Mouse (Mus musculus) urinary bladder, postnatal 4 days (tissue): ENCODE results near the gene Tuba1b.
"Not testable (repeated sequence)": the region's sequence is repeated elsewhere in the genome, so short reads cannot be mapped to it uniquely, and the experiment has no call there.

ENCODE experiments used
- DNase-seq, 2 experiments: peaks; one replicate each; pipeline ENCODE4 v3.0.0; 2021 to 2022; ENCODE audit warnings: low spot score in 2 of 2

Gene Tuba1b

DNA sequence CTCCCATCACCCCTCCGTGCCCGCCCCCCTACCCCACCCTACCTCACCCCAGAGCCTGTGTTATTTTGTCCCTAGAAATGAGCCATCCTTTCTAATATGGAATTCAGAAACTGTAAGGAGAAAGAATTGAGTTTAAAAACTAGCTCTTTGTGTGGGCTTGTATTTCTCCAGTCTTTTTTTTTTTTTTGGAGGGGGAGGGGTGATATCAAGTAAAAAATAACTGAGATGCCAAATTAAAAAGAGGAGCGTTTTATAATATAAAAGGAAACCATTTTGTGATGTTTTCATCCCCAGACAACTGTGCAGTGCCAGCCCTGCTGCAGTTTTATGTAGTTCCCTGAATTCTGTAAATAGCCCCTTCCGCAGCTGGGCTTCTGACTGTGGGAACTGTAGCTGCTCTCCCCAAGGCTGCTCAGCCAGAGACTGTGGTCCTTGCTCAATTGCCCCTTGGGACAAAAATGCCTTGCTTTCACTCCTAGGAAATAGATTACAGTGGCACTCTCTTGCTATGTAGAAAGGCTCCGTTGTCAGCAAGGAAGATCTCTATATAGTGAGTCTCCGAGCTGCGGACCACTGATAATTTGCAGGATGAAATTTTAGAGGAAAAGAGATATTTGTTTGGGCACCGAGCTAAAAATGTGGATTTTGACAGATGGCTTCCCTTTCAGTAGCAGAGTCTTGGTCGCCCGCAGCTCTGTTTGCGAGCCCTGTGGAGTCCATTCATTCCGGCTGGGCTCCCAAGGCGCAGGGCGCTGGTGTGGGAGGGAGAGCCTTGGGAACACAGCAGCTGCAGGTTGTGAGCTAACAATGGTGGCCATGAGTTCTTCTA, 20.3 kb upstream of the Tuba1b start:
- DNase-seq: no peak

DNA sequence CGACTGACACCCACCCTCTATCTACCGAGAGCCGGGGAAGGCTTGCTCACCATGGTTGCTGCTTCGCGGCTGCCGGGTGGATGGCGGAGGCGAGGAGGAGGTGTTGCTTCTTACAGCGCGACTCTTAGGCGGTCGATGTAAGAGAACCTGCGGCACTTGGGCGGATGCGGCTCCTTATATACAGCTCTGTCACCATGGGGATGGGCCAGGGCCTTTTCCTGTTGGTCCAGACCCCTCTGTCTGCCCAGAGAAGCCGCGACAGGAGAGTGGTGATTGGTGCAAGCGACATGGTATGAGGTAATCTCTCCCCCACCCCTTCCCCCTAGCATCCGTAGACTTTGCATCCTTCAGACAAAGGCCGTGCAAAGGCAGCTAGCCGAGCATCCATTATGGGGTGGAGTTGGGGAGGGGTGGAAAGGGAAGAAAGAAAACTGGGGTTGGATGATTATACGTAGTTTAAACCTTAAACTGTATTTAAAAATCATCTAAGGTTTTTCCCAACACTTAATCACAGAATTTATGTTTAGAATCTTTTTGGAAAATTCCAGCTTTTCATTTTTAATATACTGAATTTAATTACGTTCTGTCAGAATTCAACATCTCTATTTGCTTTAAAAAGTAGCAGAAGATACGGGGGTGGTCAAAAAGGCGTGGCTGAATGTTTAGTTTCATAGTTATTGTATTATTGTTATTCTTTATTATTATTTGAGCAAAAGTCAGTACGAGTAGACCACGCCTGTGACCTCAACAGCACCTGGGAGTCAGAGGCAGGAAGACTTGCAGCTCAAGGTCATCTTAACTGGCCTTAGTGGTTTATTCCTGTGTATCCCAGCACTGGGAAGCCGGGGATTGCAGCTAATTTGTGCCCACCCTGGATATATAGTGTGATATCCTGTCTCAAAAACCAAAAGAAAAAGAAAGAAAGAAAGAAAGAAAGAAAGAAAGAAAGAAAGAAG, 19.3 kb upstream of the Tuba1b start, which contains the start of the genes Gm49450 and Tuba1a:
TSS of gene Gm49450 (minus strand) at position 151 of the 956 bp plus-strand sequence.
TSS of gene Tuba1a (minus strand) at position 303 of the 956 bp plus-strand sequence.
- peak; percentile 89 to 91 for DNase-seq

DNA sequence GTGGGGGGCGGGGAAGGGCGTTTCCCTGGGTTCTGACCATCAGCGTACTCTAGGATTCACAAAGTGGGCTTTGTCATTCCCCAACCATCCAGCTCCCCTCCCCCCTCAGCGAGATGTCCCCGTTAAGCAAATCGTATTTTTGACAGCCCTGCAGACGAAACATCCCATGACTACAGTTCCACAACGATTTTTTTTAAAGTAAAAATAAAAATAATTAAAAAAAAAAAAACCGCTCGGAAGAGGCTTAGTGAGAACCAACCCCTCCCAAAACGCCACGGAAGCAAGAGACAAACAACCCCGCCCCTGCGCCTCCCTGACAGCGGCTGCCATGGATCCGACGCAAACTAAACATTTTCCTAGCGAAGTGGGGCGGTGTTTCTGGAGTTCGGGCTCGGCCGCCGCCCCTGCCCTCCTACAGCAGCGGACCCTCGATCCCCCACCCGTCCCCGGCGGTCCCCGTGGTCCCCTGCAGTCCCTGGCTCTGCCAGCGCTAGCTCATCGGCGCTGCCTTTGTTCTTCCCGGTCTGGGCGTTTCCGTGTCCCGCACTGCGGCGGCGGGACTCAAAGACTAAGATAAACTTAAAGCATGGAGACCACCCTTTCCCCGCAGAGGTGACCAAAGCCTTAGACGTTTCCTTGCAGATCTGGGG, 18.5 kb upstream of the Tuba1b start:
- DNase-seq: peak; percentile 57 to 65

DNA sequence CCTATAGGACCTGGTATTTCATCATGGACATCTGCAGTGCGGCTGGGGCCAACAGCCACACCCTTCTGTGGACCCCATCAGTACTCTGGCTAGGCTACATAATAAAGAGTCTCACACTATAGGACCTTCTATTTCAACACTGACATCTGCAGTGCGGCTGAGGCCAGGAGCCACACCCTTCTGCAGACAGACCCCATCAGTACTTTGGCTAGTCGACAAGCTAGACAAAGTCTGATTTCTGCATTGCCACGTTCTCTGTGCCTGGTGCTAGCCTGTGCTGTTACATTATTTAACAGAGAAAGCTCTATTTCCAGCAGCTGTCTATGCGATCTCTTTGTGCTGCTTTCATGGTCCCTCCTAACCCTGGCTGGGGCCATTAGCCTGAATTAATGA, 17.7 kb upstream of the Tuba1b start:
- DNase-seq: no peak

DNA sequence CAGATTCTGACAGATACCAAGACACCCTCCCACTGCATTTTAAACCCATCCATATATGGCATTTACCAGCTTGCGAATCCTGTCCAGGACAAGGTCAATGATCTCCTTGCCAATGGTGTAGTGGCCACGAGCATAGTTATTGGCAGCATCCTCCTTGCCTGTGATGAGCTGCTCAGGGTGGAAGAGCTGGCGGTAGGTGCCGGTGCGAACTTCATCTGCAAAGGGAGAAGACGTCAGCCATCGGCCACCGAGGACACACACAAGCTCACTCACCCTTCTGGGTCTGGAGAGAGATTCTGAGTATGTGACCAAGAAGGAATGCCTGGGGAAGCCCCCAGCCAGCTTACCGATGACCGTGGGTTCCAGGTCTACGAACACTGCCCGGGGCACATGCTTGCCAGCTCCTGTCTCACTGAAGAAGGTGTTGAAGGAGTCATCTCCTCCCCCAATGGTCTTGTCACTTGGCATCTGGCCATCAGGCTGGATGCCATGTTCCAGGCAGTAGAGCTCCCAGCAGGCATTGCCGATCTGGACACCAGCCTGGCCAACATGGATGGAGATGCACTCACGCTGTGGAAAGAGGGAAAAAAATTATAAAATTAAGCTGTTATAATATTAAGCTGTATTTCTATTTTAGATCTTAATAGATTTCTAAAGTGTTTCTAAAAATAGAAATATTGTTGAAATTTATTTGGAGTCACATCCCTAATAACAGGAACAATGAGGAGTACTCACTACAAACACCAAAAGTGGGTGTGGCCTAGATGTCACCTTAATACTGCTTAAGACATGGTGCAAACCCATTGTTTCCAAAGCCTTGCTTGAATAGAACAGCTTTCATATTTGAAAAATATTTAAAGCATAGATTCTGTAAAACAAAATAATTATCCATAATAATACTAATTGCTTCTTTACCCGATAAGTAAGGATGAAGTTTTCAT, 17.0 kb upstream of the Tuba1b start:
- DNase-seq: not testable (repeated sequence)

DNA sequence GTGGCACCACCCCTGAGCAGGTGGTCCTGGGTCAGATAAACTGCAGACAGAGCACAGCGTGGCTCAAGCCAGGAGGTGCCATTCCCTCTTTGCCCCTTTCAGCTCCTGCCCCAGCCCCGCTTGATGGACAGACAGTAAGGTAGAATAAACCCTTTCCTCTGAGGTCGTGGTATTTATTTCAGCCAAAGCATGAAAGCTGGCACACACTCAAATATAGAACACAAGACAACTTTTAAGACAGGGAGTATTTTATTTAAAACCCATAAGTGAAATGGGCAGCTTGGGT, 15.2 kb upstream of the Tuba1b start:
- no peak for DNase-seq

DNA sequence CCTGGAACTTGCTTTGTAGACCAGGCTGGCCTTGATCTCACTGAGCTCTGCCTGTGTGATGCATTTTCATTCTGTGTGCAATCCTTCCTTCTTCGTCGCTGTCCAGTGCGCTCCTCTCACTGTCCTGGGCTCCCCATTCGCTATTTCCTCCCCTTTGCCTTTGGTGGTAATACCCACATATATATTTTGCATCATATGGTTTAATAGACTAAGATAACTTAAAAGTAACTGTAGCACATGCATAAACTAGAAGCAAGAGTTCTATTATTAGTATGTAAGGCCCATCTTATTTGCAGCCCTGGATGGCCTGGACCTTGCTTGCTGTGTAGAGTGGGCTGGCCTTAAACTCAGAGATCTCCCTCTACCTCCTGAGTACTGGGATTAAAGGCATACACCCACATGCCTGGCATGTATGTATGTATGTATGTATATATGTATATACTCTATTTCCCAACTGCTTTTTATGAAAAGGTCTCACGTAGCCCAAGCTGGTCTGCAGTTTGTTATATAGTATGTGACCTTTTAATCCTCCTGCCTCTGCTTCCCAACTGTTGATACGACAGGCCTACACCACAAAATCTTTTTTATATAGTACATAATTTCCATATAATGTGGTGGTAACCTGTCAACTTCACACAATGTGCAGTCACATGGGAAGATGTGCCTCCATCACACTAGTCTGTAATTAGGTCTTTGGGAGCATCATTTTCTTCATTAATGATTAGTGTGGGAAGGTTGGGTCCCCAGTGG, 14.7 kb upstream of the Tuba1b start:
- DNase-seq: no peak

DNA sequence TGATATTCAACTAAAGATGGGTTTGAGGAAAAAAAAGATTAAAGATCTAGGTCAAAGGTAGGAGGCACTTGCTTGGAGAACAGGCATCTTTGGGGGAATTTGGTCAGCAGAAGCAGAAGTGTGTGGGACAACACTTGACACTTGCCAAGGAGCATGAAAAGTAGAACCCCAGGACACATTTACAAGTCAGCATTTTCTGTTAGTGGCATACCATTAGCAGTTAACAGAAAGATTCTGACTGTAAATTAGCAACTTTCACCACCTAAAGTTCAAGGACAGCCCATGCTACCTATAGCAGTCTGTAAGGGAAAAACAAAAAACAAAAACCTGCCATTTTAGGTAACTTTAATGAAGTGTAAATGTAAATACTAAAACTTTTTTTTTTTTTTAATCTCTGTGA, 14.0 kb upstream of the Tuba1b start:
- DNase-seq: no peak

DNA sequence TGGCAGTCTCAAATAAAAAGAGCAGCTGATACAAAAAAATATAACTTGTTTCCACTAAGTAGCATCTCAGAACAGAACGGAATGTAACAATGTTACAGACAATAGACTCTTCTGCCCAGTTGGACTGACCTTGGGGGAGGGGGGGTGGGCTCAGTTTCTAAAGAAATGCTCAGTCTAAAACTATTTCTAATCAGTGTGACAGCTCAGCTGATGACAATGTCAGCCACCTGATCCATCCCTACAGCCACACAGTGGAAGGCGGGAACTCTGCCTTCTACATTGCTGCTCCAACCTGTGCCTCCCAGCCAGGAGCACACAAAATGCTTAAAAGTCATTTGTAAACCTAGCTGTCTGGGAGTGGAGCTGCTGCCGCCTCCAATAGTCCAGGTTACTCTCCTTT, 13.5 kb upstream of the Tuba1b start:
- DNase-seq: no peak

DNA sequence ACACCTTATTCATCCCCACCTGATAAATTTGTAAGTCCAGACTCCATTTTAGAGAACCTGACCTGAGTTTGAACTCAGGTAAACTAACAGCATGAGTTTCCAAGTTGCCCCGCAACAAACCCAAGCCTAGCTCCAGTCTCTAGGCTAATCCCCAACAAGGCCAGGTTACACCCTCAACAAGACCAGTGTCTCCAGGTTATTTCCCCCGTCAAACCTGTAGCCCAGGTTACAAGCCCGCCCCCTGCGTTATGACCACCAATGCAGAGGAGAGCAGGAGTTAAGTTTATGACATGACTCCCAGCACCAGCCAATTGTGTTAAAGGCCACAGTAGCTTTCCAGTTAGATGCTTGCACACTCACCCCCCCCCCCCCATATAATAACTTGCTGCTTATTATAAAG, 8.8 kb upstream of the Tuba1b start:
- DNase-seq: no peak

DNA sequence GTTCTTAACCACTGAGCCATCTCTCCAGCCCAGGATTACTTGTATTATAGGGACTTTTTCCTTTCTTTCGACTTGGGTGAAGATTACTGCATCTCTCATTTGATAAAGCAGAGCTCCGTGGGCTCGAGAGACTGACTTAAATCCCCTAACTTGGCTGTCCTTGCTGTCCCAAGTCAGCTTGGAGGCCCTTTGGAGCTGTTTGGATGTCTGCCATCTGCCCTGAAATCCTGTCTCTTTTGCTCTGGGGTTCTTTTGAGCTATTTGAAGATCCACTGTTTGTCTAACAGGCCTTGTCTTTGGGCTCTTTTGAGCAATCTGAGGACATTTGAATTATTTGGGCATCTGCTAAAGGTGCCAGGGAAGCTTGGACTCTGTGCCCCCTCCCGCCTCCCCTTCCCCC, 7.7 kb upstream of the Tuba1b start:
- DNase-seq: no peak

DNA sequence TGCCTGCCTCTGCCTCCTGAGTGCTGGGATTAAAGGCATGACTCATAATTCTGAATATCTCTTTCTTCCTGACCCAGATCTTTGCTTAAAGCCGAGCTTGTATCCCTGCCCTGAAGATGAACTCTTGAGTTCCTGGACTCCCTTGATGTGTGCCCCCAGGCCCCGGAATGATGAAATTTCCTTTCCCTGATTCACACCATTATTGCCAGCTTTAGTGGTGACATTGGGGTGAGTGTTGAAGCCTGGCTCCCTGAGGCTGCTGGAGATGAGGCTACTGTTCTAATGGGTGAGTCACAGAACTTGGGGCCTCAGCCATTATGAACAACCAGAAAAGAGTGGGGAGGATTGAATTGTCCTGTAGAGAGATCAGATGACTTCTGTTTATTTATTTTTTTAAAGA, 7.2 kb upstream of the Tuba1b start:
- DNase-seq: no peak

DNA sequence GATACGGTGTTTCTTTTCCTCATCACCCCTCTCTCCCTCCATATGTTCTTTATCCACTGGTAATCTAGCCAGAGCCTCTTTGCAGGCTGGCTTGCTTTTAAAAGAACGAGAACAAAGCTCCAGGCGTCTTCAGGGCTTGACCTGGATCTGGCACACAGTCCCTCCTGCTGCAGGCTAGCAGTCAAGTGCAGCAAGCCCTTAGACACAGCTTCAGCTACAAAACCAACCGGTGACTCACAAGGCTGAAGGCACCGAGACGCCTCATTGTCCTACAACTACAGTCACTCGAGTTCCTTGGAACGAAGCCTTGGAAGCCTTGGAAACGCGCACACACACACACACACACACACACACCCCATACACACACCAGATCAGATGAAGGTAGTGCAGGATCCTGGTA, 6.5 kb upstream of the Tuba1b start:
- DNase-seq: no peak

DNA sequence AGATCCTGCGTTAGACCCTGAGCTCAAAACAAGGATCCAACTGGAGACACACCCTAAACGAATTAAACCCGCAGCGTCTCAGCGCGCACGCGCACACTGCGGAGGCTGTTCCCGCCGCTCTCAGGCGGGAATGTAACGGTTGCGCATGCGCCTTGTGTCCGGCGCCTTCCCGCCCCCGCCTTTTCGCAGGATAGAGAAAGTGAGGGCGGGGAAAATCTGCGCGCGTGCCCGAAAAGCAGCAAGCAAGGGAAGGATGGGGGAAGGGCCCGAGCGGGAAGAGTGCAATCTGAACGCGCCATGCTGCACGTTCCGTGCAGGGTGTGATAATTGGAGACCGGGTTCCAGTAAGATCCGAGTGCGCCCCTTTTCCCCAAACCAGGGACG, 540 bp downstream of the Tuba1b start:
- DNase-seq: peak; percentile 92 to 96

DNA sequence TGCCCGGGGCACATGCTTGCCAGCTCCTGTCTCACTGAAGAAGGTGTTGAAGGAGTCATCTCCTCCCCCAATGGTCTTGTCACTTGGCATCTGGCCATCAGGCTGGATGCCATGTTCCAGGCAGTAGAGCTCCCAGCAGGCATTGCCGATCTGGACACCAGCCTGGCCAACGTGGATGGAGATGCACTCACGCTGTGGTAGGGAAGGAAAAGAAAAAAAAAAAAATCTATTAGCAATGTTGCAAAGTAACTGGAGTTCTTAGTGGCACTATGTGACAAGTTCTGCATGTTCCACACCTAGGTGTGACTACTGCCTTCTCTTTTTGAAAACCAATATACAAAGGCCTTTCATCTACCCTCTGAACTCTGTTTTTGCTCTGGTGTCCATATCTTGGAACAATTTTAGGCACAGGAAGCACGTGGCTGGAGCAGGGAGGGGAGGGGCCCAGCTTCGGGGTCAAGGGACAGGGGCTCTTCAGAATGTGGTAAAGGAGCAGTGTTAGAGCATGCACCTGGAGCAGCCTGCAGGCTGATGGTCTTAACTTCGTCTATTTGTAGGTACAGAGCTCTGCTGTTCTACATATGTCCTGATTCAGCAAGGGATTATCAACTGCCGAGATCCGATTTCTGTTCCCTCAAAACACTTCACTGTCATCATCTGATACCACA, 1.2 kb downstream of the Tuba1b start:
- DNase-seq: not testable (repeated sequence)

DNA sequence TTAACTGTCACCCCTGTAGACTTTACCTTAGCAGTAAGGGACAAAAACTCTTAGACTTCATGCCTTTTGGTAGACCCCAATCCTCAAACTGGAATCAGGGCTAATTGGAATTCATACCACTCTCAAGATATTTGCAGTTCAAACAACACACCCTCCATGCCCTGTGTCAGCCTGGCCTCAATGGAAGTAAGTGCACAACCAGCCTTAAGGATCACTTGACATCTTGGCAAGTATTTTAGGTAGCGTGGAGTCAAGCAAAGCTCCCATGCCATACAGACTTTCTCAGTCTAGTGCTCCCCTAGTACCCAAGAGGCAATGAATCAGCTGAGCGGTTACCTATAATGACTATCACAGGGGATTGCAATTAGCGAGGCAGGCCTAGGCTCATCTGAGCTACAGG, 3.4 kb downstream of the Tuba1b start:
- no peak for DNase-seq

DNA sequence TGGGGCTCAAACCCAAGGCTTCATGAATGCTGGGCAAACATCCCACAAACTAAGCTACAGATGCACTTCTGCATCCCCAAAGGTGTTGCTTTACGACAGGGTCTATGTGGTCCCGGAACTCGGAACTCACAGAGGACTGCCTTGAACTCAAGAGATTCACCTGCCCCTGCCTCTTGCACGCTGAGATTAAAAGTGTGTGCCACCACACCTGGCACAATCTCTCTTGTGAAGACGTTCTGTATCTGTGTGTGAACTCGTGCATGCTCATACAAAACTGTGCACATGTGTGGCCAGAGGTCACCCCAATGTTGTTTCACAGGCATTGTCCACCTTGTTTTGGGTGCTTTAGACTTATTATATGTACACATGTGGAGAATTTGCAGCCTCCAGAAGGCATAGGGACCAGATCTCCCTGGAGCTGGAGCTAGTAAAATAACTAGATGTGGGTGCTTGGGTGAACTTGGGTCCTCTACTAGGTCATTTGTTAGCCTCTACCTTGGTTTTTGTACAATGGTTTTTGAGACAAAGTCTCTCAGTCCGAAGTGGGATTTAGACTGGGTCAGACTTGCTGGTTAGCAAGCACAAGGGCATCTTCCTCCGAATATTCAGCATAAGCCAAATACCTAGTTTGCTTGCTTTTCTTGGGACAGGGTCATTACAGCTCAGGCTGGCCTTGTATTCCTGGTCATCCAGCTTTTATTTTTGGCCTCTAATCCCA, 4.2 kb downstream of the Tuba1b start:
- DNase-seq: no peak

DNA sequence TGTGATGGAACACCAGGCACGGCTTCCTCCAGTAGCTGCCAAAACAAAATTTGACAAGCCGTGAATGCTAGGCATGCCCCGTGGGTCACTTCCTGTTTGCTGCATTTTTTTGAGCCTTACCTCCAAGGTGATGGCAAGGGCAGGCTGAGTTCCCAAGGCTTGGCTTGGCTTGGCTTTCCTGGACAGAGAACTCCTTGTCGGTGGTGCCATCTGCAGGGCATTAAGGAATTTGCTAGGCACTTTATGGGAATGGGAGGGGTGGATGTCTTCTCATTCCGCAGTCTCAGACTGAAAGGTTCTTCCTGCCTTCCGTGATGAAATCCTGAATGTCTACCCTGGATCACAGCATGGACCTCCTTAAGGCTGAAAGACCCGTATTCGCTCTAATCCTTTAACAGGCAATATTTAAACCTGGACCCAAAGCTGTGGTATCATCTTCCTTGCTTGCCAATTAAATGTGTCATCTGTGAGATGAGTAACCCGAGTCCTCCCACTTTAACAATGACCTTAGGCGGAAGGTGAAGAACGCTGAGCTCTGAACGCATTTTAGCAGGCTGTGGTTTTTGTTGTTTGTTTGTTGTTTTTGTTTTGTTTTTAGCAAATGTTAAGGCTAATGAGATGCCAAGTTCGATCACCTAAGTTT, 5.6 kb downstream of the Tuba1b start:
- DNase-seq: peak; percentile 55 to 69

DNA sequence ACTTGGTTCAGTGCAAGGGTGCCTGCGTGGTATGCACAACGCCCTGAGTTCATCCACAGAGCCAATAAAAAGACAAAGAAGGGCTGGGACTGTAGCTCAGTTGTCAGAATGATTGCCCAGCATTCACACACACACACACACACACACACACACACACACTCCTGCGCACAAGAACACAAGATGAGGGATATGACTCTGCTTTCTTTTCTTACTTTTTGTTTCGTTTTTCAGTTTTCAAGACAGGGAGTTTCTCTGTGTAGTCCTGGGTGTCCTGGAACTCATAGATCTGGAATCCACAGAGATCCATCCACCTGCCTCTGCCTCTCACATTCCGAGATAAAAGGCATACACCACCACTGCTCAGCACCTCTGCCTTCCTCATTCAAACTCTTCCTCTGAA, 6.8 kb downstream of the Tuba1b start:
- DNase-seq: no peak
